Mouse (Mus musculus): ENCODE data around the gene Tada3.
A peak's percentile ranks its signal among the peaks of the same experiment; 100 is the strongest.
"Not testable (repeated sequence)": the region's sequence is repeated elsewhere in the genome, so short reads cannot be mapped to it uniquely, and the experiment has no call there.

Gene Tada3

GRCm38 (mm10) chr6:113342297-113342696, 35.4 kb downstream of the Tada3 start:
- no peak for DNase-seq (ENCODE audit: low spot score)

- no peak for DNase-seq (ENCODE audit: low spot score)
These were observed 36.1 kb downstream of the Tada3 start for GRCm38 (mm10) chr6:113341574-113341973.

GRCm38 (mm10) chr6:113336852-113337620, 40.6 kb downstream of the Tada3 start:
- no peak for DNase-seq (ENCODE audit: low spot score)

GRCm38 (mm10) chr6:113334216-113334615, 43.5 kb downstream of the Tada3 start:
- DNase-seq (ENCODE audit: low spot score) = no peak

- no peak for DNase-seq (ENCODE audit: low spot score)
These were observed 44.3 kb downstream of the Tada3 start for GRCm38 (mm10) chr6:113333137-113333950.

- DNase-seq (ENCODE audit: low spot score) = not testable (repeated sequence)
These were observed 44.9 kb downstream of the Tada3 start for GRCm38 (mm10) chr6:113332734-113333133.

GRCm38 (mm10) chr6:113331721-113332120, 46.0 kb downstream of the Tada3 start:
- no peak for DNase-seq (ENCODE audit: low spot score)

GRCm38 (mm10) chr6:113330547-113330946, 47.1 kb downstream of the Tada3 start:
- no peak for DNase-seq (ENCODE audit: low spot score)

- no peak for DNase-seq (ENCODE audit: low spot score)
These were observed 48.3 kb downstream of the Tada3 start for GRCm38 (mm10) chr6:113329396-113329795.

- DNase-seq (ENCODE audit: low spot score) = peak; percentile 97
These were observed 51.0 kb downstream of the Tada3 start, which contains the start of gene Ogg1 for GRCm38 (mm10) chr6:113326533-113327315. TSS of gene Ogg1 (plus strand) at chr6:113326972.

Data from embryo, embryonic 10 days (tissue).